Mouse (Mus musculus) stomach, postnatal 0 days (tissue): ENCODE results near the gene Pdzrn4. TPM values are rescaled to one million over a fixed set of nuclear protein-coding genes. Genes with fewer than 3 reads are reported as not detected.

ENCODE experiments used
- ATAC-seq: fragments of 200-750 bp; cut with Nextera tagmentation; 2 replicates; pipeline ENCODE4 v1.8.0; 2017; ENCODE audit not compliant: low FRiP score, low TSS enrichment
- DNase-seq: peaks from one replicate; pipeline ENCODE4 v3.0.0-alpha.2; 2016; ENCODE audit warnings: low spot score
- H3K27ac ChIP-seq: fragments of 300-500 bp; sonication (generic); replicated peaks from 2 replicates; pipeline ENCODE4 v1.5.1; 2014; ENCODE audit warnings: mild to moderate bottlenecking, control low read depth
- H3K27me3 ChIP-seq: fragments of 300-500 bp; sonication (generic); 2 replicates; pipeline ENCODE4 v1.6.1; 2014; ENCODE audit warnings: low read length; ENCODE audit not compliant: control insufficient read depth, insufficient read depth
- H3K36me3 ChIP-seq: fragments of 300-500 bp; sonication (generic); 2 replicates; pipeline ENCODE4 v1.6.1; 2014; ENCODE audit warnings: low read length, mixed read lengths; ENCODE audit not compliant: control insufficient read depth, insufficient read depth
- H3K4me1 ChIP-seq: fragments of 300-500 bp; sonication (generic); replicated peaks from 2 replicates; pipeline ENCODE4 v1.6.1; 2014; ENCODE audit warnings: antibody characterized with exemption; ENCODE audit not compliant: control insufficient read depth, insufficient read depth
- H3K4me2 ChIP-seq: fragments of 300-500 bp; sonication (generic); replicated peaks from 2 replicates; pipeline ENCODE4 v1.6.1; 2014; ENCODE audit warnings: low read depth, mild to moderate bottlenecking, control low read depth, moderate library complexity
- H3K4me3 ChIP-seq: fragments of 300-500 bp; sonication (generic); 2 replicates; pipeline ENCODE4 v1.5.1; 2014; ENCODE audit warnings: low read depth, low read length, control low read depth
- H3K9ac ChIP-seq: fragments of 300-500 bp; sonication (generic); 2 replicates; pipeline ENCODE4 v1.6.1; 2014; ENCODE audit warnings: mild to moderate bottlenecking, low read length, control low read depth, mixed read lengths
- H3K9me3 ChIP-seq: fragments of 300-500 bp; sonication (generic); 2 replicates; pipeline ENCODE4 v1.6.1; 2016; ENCODE audit warnings: low read length; ENCODE audit not compliant: control insufficient read depth
- CTCF ChIP-seq: IDR thresholded peaks from 2 replicates; pipeline ENCODE4 v1.5.1; 2016; ENCODE audit warnings: antibody characterized with exemption, low read depth, mild to moderate bottlenecking, moderate library complexity
- EP300 ChIP-seq: optimal IDR thresholded peaks from 2 replicates; pipeline ENCODE3; 2016; ENCODE audit warnings: antibody characterized with exemption
- WGBS: fragments of 180-500 bp; shearing (Covaris S2); extraction: QIAGEN DNeasy Blood & Tissue Kit; methylation state at CpG from one replicate; pipeline ENCODE4 v1.1.7; 2014; 5-methylcytosine and 5-hydroxymethylcytosine counted together
- polyA plus RNA-seq: library from polyadenylated mRNA; unstranded; fragments of >200 nt; fragmentation: Nextera tagmentation; extraction: Ambion mirVana; gene quantifications from 2 replicates; pipeline ENCODE4 v1.2.1, GENCODE M21; 2015

Pdzrn4 gene
- polyA plus RNA-seq, 1 experiment from 2014 or later: 0.76 TPM

GRCm38 (mm10) chr15:92502797-92503196 lies 106.1 kb downstream of the Pdzrn4 start:
- WGBS: 58% methylated on average over 1 of the region's 1 CpGs
- no peak overlapping the region for H3K4me2 ChIP-seq
- TF ChIP-seq EP300 (no peak), CTCF (no peak)

GRCm38 (mm10) chr15:92509372-92509771 lies 112.7 kb downstream of the Pdzrn4 start:
- no peak overlapping the region for H3K27ac ChIP-seq
- H3K4me2 ChIP-seq: no peak overlapping the region
- no peaks in the 10 kb centered on the region for H3K4me1 ChIP-seq
- DNase-seq (no peak), ATAC-seq (no peak)
- no peak overlapping the region for H3K9ac ChIP-seq
- 62% methylated on average over 8 of the region's 8 CpGs for WGBS
- H3K27me3 ChIP-seq: no peaks in the 10 kb centered on the region
- H3K9me3 ChIP-seq: no peaks in the 10 kb centered on the region
- no peaks in the 10 kb centered on the region for H3K36me3 ChIP-seq
- no peak overlapping the region for H3K4me3 ChIP-seq
- TF ChIP-seq CTCF: no peak
- no peak for TF ChIP-seq EP300

More at GRCm38 (mm10) chr15:92502797-92503196, 106.1 kb downstream of the Pdzrn4 start:
- DNase-seq: no peak
- Histone ChIP-seq H3K27me3 (no peaks in the 10 kb centered on the region), H3K4me1 (no peaks in the 10 kb centered on the region), H3K36me3 (no peaks in the 10 kb centered on the region), H3K9me3 (no peaks in the 10 kb centered on the region), H3K9ac (no peak overlapping the region), H3K27ac (no peak overlapping the region), H3K4me3 (no peak overlapping the region)
- no peak for ATAC-seq

GRCm38 (mm10) chr15:92515651-92516050 lies 119.0 kb downstream of the Pdzrn4 start:
- ATAC-seq: no peak
- DNase-seq: no peak
- no peaks in the 10 kb centered on the region for H3K9me3 ChIP-seq
- H3K4me3 ChIP-seq: no peak overlapping the region
- no peak overlapping the region for H3K4me2 ChIP-seq
- TF ChIP-seq EP300: no peak
- no peak for TF ChIP-seq CTCF
- no peaks in the 10 kb centered on the region for H3K27me3 ChIP-seq
- H3K4me1 ChIP-seq: no peaks in the 10 kb centered on the region
- H3K36me3 ChIP-seq: no peaks in the 10 kb centered on the region
- WGBS: 79% methylated on average over 1 of the region's 1 CpGs
- no peak overlapping the region for H3K27ac ChIP-seq
- H3K9ac ChIP-seq: no peak overlapping the region

GRCm38 (mm10) chr15:92520677-92521225 lies 124.1 kb downstream of the Pdzrn4 start:
- no peak overlapping the region for H3K27ac ChIP-seq
- H3K9ac ChIP-seq: no peak overlapping the region
- no peaks in the 10 kb centered on the region for H3K4me1 ChIP-seq
- H3K27me3 ChIP-seq: no peaks in the 10 kb centered on the region
- no peak for TF ChIP-seq EP300
- no peak for TF ChIP-seq CTCF
- no peaks in the 10 kb centered on the region for H3K9me3 ChIP-seq
- H3K4me3 ChIP-seq: no peak overlapping the region
- WGBS: 46% methylated on average over 19 of the region's 19 CpGs
- DNase-seq (no peak), ATAC-seq (no peak)
- no peaks in the 10 kb centered on the region for H3K36me3 ChIP-seq
- H3K4me2 ChIP-seq: no peak overlapping the region

GRCm38 (mm10) chr15:92521686-92522085 lies 125.0 kb downstream of the Pdzrn4 start:
- no peak for TF ChIP-seq CTCF
- H3K27me3 ChIP-seq: no peaks in the 10 kb centered on the region
- ATAC-seq (no peak), DNase-seq (no peak)
- H3K4me1 ChIP-seq: no peaks in the 10 kb centered on the region
- 26% methylated on average over 7 of the region's 7 CpGs for WGBS
- no peak overlapping the region for H3K9ac ChIP-seq
- H3K4me3 ChIP-seq: no peak overlapping the region
- H3K4me2 ChIP-seq: peak overlapping the region; percentile 32; the same call in 1 of the 2 replicates
- H3K27ac ChIP-seq: no peak overlapping the region
- H3K36me3 ChIP-seq: no peaks in the 10 kb centered on the region
- no peaks in the 10 kb centered on the region for H3K9me3 ChIP-seq

GRCm38 (mm10) chr15:92524917-92525316 lies 128.2 kb downstream of the Pdzrn4 start:
- WGBS: 14% methylated on average over 2 of the region's 2 CpGs
- no peak overlapping the region for H3K27ac ChIP-seq
- H3K9ac ChIP-seq: no peak overlapping the region
- H3K4me3 ChIP-seq: no peak overlapping the region
- no peaks in the 10 kb centered on the region for H3K4me1 ChIP-seq
- TF ChIP-seq EP300: no peak
- TF ChIP-seq CTCF: no peak
- no peak for DNase-seq
- no peaks in the 10 kb centered on the region for H3K36me3 ChIP-seq
- H3K4me2 ChIP-seq: no peak overlapping the region
- no peak for ATAC-seq
- H3K27me3 ChIP-seq: no peaks in the 10 kb centered on the region
- H3K9me3 ChIP-seq: peaks cover 3% of the 10 kb centered on the region; the same call in 1 of the 2 replicates
